Mouse (Mus musculus): Measurements from ENCODE around the gene Mrpl1. TPM values are rescaled to one million over a fixed set of nuclear protein-coding genes. Genes with fewer than 3 reads are reported as not detected.

Mrpl1 gene
- 16.5 and 16.7 TPM in 2 replicates for polyA plus RNA-seq (2015; fragmentation: Nextera tagmentation; extraction: Ambion mirVana)

GRCm38 (mm10) chr5:96209459-96209858, at the start of gene Mrpl1:
Mrpl1 (plus strand) TSS chr5:96209493.
- Histone ChIP-seq H3K4me3 (peak within 1 kb of the TSS; percentile 91), H3K9ac (replicated peaks) (peak within 1 kb of the TSS; percentile 75), H3K4me1 (peaks cover 27% of the 10 kb centered on the region), H3K27me3 (no peaks in the 10 kb centered on the region), H3K27ac (replicated peaks) (peak within 1 kb of the TSS; percentile 78), H3K36me3 (peaks cover 3% of the 10 kb centered on the region), H3K4me2 (replicated peaks) (peak within 1 kb of the TSS; percentile 83), H3K9me3 (no peaks in the 10 kb centered on the region)
- under 1% methylated on average over 17 of the region's 17 CpGs for WGBS
- ATAC-seq (replicated peaks), result peak; percentile 77

- Histone ChIP-seq H3K9ac (replicated peaks) (peak overlapping the region; percentile 98), H3K4me2 (replicated peaks) (peak overlapping the region; percentile 62), H3K27me3 (no peaks in the 10 kb centered on the region), H3K36me3 (no peaks in the 10 kb centered on the region), H3K27ac (replicated peaks) (peak overlapping the region; percentile 99), H3K4me1 (peaks cover 25% of the 10 kb centered on the region), H3K9me3 (no peaks in the 10 kb centered on the region), H3K4me3 (peak overlapping the region; percentile 96)
- peak; percentile 1; the same call in 1 of the 2 replicates for ATAC-seq (replicated peaks)
- under 1% methylated on average over 40 of the region's 50 CpGs for WGBS
These were observed 48.6 kb upstream of the Mrpl1 start for GRCm38 (mm10) chr5:96160467-96161262.

- under 1% methylated on average over 42 of the region's 45 CpGs for WGBS
- Histone ChIP-seq H3K27me3 (no peaks in the 10 kb centered on the region), H3K36me3 (no peaks in the 10 kb centered on the region), H3K9ac (replicated peaks) (peak overlapping the region; percentile 98), H3K9me3 (no peaks in the 10 kb centered on the region), H3K4me2 (replicated peaks) (peak overlapping the region; percentile 62), H3K27ac (replicated peaks) (peak overlapping the region; percentile 99), H3K4me1 (peaks cover 25% of the 10 kb centered on the region), H3K4me3 (peak overlapping the region; percentile 96)
- ATAC-seq (replicated peaks), result peak; percentile 39
These were observed 48.1 kb upstream of the Mrpl1 start for GRCm38 (mm10) chr5:96161263-96161577.

GRCm38 (mm10) chr5:96161578-96162398, 47.5 kb upstream of the Mrpl1 start:
- H3K4me3 ChIP-seq, result peak overlapping the region; percentile 96
- no peaks in the 10 kb centered on the region for H3K9me3 ChIP-seq
- H3K9ac ChIP-seq (replicated peaks), result peak overlapping the region; percentile 98
- peak overlapping the region; percentile 99 for H3K27ac ChIP-seq (replicated peaks)
- H3K36me3 ChIP-seq, result no peaks in the 10 kb centered on the region
- H3K27me3 ChIP-seq, result no peaks in the 10 kb centered on the region
- peak overlapping the region; percentile 62 for H3K4me2 ChIP-seq (replicated peaks)
- WGBS, result under 1% methylated on average over 93 of the region's 114 CpGs
- peak; percentile 69 for ATAC-seq (replicated peaks)
- peaks cover 25% of the 10 kb centered on the region for H3K4me1 ChIP-seq

GRCm38 (mm10) chr5:96162399-96163331, 46.6 kb upstream of the Mrpl1 start:
- Histone ChIP-seq H3K4me3 (peak overlapping the region; percentile 96), H3K27me3 (no peaks in the 10 kb centered on the region), H3K4me1 (peaks cover 25% of the 10 kb centered on the region), H3K4me2 (replicated peaks) (peak overlapping the region; percentile 62), H3K36me3 (no peaks in the 10 kb centered on the region), H3K9me3 (no peaks in the 10 kb centered on the region), H3K27ac (replicated peaks) (peak overlapping the region; percentile 99), H3K9ac (replicated peaks) (peak overlapping the region; percentile 98)
- ATAC-seq (replicated peaks), result peak; percentile 91
- WGBS, result under 1% methylated on average over 56 of the region's 56 CpGs

GRCm38 (mm10) chr5:96163396-96164020, 45.8 kb upstream of the Mrpl1 start:
- Histone ChIP-seq H3K36me3 (no peaks in the 10 kb centered on the region), H3K4me1 (peaks cover 25% of the 10 kb centered on the region), H3K9ac (replicated peaks) (peak overlapping the region; percentile 66), H3K9me3 (no peaks in the 10 kb centered on the region), H3K4me3 (peak overlapping the region; percentile 96), H3K27ac (replicated peaks) (peak overlapping the region; percentile 99), H3K4me2 (replicated peaks) (peak overlapping the region; percentile 62), H3K27me3 (no peaks in the 10 kb centered on the region)
- 0% methylated on average over 1 of the region's 1 CpGs for WGBS
- no peak for ATAC-seq (replicated peaks)

- H3K4me1 ChIP-seq, result peaks cover 23% of the 10 kb centered on the region
- H3K27ac ChIP-seq (replicated peaks), result peak within 1 kb of the TSS; percentile 99
- no peaks in the 10 kb centered on the region for H3K36me3 ChIP-seq
- H3K4me3 ChIP-seq, result peak within 1 kb of the TSS; percentile 96
- no peaks in the 10 kb centered on the region for H3K9me3 ChIP-seq
- ATAC-seq (replicated peaks), result no peak
- WGBS, result 52% methylated on average over 5 of the region's 5 CpGs
- H3K9ac ChIP-seq (replicated peaks), result peak within 1 kb of the TSS; percentile 66
- peak within 1 kb of the TSS; percentile 62 for H3K4me2 ChIP-seq (replicated peaks)
- H3K27me3 ChIP-seq, result no peaks in the 10 kb centered on the region
These were observed 45.3 kb upstream of the Mrpl1 start, which contains the start of gene Cnot6l for GRCm38 (mm10) chr5:96164021-96164411. Cnot6l (minus strand) TSS chr5:96164171.

- Histone ChIP-seq H3K27ac (replicated peaks) (no peak overlapping the region), H3K4me1 (0 out of 2 replicates have a peak, but pooled peaks cover 11% of the 10 kb centered on the region), H3K9me3 (no peaks in the 10 kb centered on the region), H3K9ac (replicated peaks) (no peak overlapping the region), H3K36me3 (no peaks in the 10 kb centered on the region), H3K27me3 (no peaks in the 10 kb centered on the region), H3K4me3 (no peak overlapping the region), H3K4me2 (replicated peaks) (no peak overlapping the region)
- WGBS, result 89% methylated on average over 2 of the region's 2 CpGs
- no peak for ATAC-seq (replicated peaks)
These were observed 42.5 kb upstream of the Mrpl1 start for GRCm38 (mm10) chr5:96166761-96167160.

GRCm38 (mm10) chr5:96170443-96170842, 38.9 kb upstream of the Mrpl1 start:
- no peak overlapping the region for H3K27ac ChIP-seq (replicated peaks)
- no peak overlapping the region for H3K4me2 ChIP-seq (replicated peaks)
- H3K9ac ChIP-seq (replicated peaks), result no peak overlapping the region
- WGBS, result 86% methylated on average over 3 of the region's 3 CpGs
- H3K4me1 ChIP-seq, result no peaks in the 10 kb centered on the region
- H3K4me3 ChIP-seq, result no peak overlapping the region
- no peaks in the 10 kb centered on the region for H3K27me3 ChIP-seq
- no peak for ATAC-seq (replicated peaks)
- no peaks in the 10 kb centered on the region for H3K36me3 ChIP-seq
- no peaks in the 10 kb centered on the region for H3K9me3 ChIP-seq

- WGBS, result 87% methylated on average over 4 of the region's 4 CpGs
- no peak for ATAC-seq (replicated peaks)
- Histone ChIP-seq H3K4me1 (no peaks in the 10 kb centered on the region), H3K27me3 (no peaks in the 10 kb centered on the region), H3K27ac (replicated peaks) (no peak overlapping the region), H3K9ac (replicated peaks) (no peak overlapping the region), H3K4me2 (replicated peaks) (no peak overlapping the region), H3K36me3 (no peaks in the 10 kb centered on the region), H3K9me3 (no peaks in the 10 kb centered on the region), H3K4me3 (no peak overlapping the region)
These were observed 37.5 kb upstream of the Mrpl1 start for GRCm38 (mm10) chr5:96171765-96172164.

- 37% methylated on average over 9 of the region's 9 CpGs for WGBS
- Histone ChIP-seq H3K27me3 (no peaks in the 10 kb centered on the region), H3K9me3 (no peaks in the 10 kb centered on the region), H3K4me3 (no peak overlapping the region), H3K9ac (replicated peaks) (no peak overlapping the region), H3K27ac (replicated peaks) (no peak overlapping the region), H3K36me3 (no peaks in the 10 kb centered on the region), H3K4me1 (no peaks in the 10 kb centered on the region), H3K4me2 (replicated peaks) (no peak overlapping the region)
- no peak for ATAC-seq (replicated peaks)
These were observed 33.2 kb upstream of the Mrpl1 start for GRCm38 (mm10) chr5:96176121-96176520.
